Mouse (Mus musculus) CH12F3 (cell line): ENCODE measurements around the gene Tas2r131.
"Not testable (repeated sequence)": the region's sequence is repeated elsewhere in the genome, so short reads cannot be mapped to it uniquely, and the experiment has no call there.

Experiments used
- in situ Hi-C: fragments of 300-500 bp; cut with MboI; formaldehyde crosslinking; loops from 2 replicates; pipeline ENCODE4 v1.14.3; 2020; ENCODE audit warnings: low sequenced_read_pairs

Tas2r131 gene

GRCm38 (mm10) chr6:132957819-132958218, at the start of gene Tas2r131:
Gene Tas2r131, minus strand, starts transcription at chr6:132957919.
- in situ Hi-C loops: no loop called here

GRCm38 (mm10) chr6:132980865-132981264, 23.1 kb upstream of the Tas2r131 start, which contains the start of gene Tas2r109:
Gene Tas2r109, minus strand, starts transcription at chr6:132980965.
- in situ Hi-C loops: no loop called here

GRCm38 (mm10) chr6:132950802-132951201, 6.9 kb downstream of the Tas2r131 start, which contains the start of gene Tas2r129:
Gene Tas2r129, plus strand, starts transcription at chr6:132951102.
- in situ Hi-C loops: no loop called here

- in situ Hi-C loops: not testable (repeated sequence)
Measured at GRCm38 (mm10) chr6:132941376-132941775, 16.3 kb downstream of the Tas2r131 start.

- in situ Hi-C loops: no loop called here
Measured at GRCm38 (mm10) chr6:132909351-132909750, 48.4 kb downstream of the Tas2r131 start, which contains the start of gene Tas2r125. Gene Tas2r125, plus strand, starts transcription at chr6:132909651.
